Mouse (Mus musculus) inflammation-experienced regulatory T-cells (primary cell): Measurements from ENCODE around the gene Umps. TPM values are rescaled to one million over a fixed set of nuclear protein-coding genes. Genes with fewer than 3 reads are reported as not detected.

ENCODE experiments used
- polyA plus RNA-seq, 2 experiments: library from polyadenylated mRNA; unstranded; fragments of 100-300 nt; shearing (Covaris generic); gene quantifications; one replicate each; pipeline ENCODE4 v1.2.1; 2017

Umps gene
- 10 to 100 TPM; 23.8 to 33.5 TPM for polyA plus RNA-seq

DNA sequence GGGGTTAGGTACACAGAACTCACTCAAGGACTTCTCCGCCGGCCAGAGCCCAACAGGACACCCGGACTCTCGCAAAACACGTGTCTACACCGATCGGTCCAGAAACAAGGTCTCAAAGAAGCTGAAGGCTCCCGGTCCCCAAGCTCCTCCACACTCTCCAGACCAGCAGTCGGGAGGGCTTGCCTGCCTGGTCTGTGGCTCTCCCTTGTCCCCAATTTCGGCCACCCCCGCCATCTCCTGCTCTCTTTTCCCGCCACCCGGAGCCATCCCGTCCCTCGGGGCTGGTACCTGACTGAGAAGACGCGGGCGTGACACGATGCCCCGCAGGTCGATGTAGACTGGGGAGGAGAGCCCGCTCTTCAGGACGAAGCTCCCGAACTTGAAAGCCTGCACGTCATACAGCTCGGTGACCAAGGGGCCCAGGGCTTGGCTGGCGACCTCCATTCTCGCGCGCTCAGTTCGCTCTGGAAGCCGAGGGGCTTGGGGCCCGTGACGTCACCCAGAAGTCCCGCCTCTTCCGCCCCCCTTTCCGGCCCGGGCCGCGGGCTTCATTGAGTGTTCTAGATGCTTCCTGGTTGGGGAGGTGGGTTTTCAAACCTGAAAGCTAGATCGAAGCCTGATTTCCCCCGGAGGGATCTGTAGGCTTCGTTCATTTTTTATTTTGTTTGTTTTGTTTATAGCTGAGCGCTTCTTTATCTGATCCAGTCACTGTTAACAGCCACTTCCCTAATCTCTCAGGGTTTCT is at the start of gene Umps:
TSS of gene Umps (minus strand) at position 501 of the 745 bp plus-strand sequence.

Other genes with a start within 250 kb of the Umps start
- gene Muc13, start 173.0 kb downstream of the Umps start, polyA plus RNA-seq, result under 1 TPM in 1 of 2 experiments, not detected in 1; 0.12 TPM
- 1 to 10 TPM; 4.7 to 6.2 TPM for gene Itgb5, start 137.4 kb downstream of the Umps start, polyA plus RNA-seq